Mouse (Mus musculus): Measurements from ENCODE around the gene Hdhd5.

DNA sequence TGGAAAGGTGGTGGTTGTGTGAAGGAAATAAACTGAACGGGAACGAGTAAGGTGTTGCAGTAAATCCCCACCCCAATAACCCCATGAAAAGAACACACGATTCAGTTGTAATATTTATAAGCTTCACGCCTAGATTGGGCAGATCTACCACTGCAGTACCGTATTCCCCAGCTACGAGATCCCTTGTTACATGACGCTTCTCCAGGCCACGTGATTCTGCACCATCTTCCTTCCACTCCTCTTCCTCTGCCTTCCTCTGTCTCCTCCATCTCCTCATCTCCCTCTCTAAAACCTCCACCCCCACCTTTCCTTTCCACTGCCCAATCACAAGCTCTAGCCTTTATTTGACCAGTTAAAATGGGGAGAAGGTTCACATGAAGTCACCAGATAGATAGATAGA is 25.5 kb upstream of the Hdhd5 start:
- TF ChIP-seq CTCF (IDR thresholded peaks at IDR 0.05; ENCODE audit: low read depth) (no peak), EP300 (IDR thresholded peaks at IDR 0.05; ENCODE audit: low read depth) (no peak)

All from heart, postnatal 0 days (tissue).